Mouse (Mus musculus): ENCODE measurements around the gene Ttc21b. TPM values are rescaled to one million over a fixed set of nuclear protein-coding genes. Genes with fewer than 3 reads are reported as not detected.
"Not testable (repeated sequence)": the region's sequence is repeated elsewhere in the genome, so short reads cannot be mapped to it uniquely, and the experiment has no call there.

The Ttc21b gene
- total RNA-seq (2018; cell fraction: chromatin; rRNA removed): 10 to 100 TPM in 14 of 26 experiments, 1 to 10 TPM in 11, under 1 TPM in 1; 0.86 to 22.2 (median 10.7) TPM
- 1 to 10 TPM; 2.0 to 5.4 (median 4.3) TPM for total RNA-seq (2018; cell fraction: cytosol; rRNA removed)
- 10 to 100 TPM in 5 of 26 experiments, 1 to 10 TPM in 21; 1.3 to 16.6 (median 5.7) TPM for total RNA-seq (2018; cell fraction: nucleus; rRNA removed)
- 3.2 to 6.1 TPM (median 4.5 TPM) in 3 replicates for polyA plus RNA-seq (2018)

GRCm38 (mm10) chr2:66256220-66257131 lies at the start of gene Ttc21b:
Gene Ttc21b, minus strand, starts transcription at chr2:66256617.
- Histone ChIP-seq H3K36me3 (ENCODE audit: inconsistent target) (no peaks in the 10 kb centered on the region), H3K4me3 (ENCODE audit: inconsistent target) (peak within 1 kb of the TSS; percentile 65), H3K79me2 (ENCODE audit: inconsistent target) (no peaks in the 10 kb centered on the region), H3K27ac (no peak within 1 kb of the TSS; the same call in 1 of the 2 replicates)
- WGBS (ENCODE audit: missing documents): under 1% methylated on average over 55 of the region's 56 CpGs

- H3K4me3 ChIP-seq (ENCODE audit: inconsistent target): no peak overlapping the region
- no peak overlapping the region for H3K27ac ChIP-seq
- no peaks in the 10 kb centered on the region for H3K79me2 ChIP-seq (ENCODE audit: inconsistent target)
- H3K36me3 ChIP-seq (ENCODE audit: inconsistent target): no peaks in the 10 kb centered on the region
- 79% methylated on average over 3 of the region's 3 CpGs for WGBS (ENCODE audit: missing documents)
Measured at GRCm38 (mm10) chr2:66272551-66272950, 16.1 kb upstream of the Ttc21b start.

- Histone ChIP-seq H3K79me2 (ENCODE audit: inconsistent target) (no peaks in the 10 kb centered on the region), H3K36me3 (ENCODE audit: inconsistent target) (peaks cover 10% of the 10 kb centered on the region; the same call in 1 of the 2 replicates), H3K27ac (no peak overlapping the region), H3K4me3 (ENCODE audit: inconsistent target) (no peak overlapping the region)
- WGBS (ENCODE audit: missing documents): 100% methylated on average over 1 of the region's 1 CpGs
Measured at GRCm38 (mm10) chr2:66244013-66244412, 12.4 kb downstream of the Ttc21b start.

- Histone ChIP-seq H3K4me3 (ENCODE audit: inconsistent target) (no peak overlapping the region), H3K79me2 (ENCODE audit: inconsistent target) (no peaks in the 10 kb centered on the region), H3K27ac (no peak overlapping the region), H3K36me3 (ENCODE audit: inconsistent target) (0 out of 2 replicates have a peak, but pooled peaks cover 7% of the 10 kb centered on the region)
- WGBS (ENCODE audit: missing documents): 100% methylated on average over 1 of the region's 1 CpGs
Measured at GRCm38 (mm10) chr2:66240334-66240733, 16.1 kb downstream of the Ttc21b start.

GRCm38 (mm10) chr2:66238886-66239285 lies 17.5 kb downstream of the Ttc21b start:
- 96% methylated on average over 5 of the region's 5 CpGs for WGBS (ENCODE audit: missing documents)
- H3K4me3 ChIP-seq (ENCODE audit: inconsistent target): no peak overlapping the region
- no peaks in the 10 kb centered on the region for H3K79me2 ChIP-seq (ENCODE audit: inconsistent target)

GRCm38 (mm10) chr2:66220954-66221353 lies 35.5 kb downstream of the Ttc21b start:
- no peak overlapping the region for H3K4me3 ChIP-seq (ENCODE audit: inconsistent target)
- no peaks in the 10 kb centered on the region for H3K79me2 ChIP-seq (ENCODE audit: inconsistent target)
- no peak overlapping the region for H3K27ac ChIP-seq
- H3K36me3 ChIP-seq (ENCODE audit: inconsistent target): no peaks in the 10 kb centered on the region
- 95% methylated on average over 7 of the region's 7 CpGs for WGBS (ENCODE audit: missing documents)

More at GRCm38 (mm10) chr2:66238886-66239285, 17.5 kb downstream of the Ttc21b start:
- no peak overlapping the region for H3K27ac ChIP-seq
- 0 out of 2 replicates have a peak, but pooled peaks cover 7% of the 10 kb centered on the region for H3K36me3 ChIP-seq (ENCODE audit: inconsistent target)

GRCm38 (mm10) chr2:66209875-66210274 lies 46.5 kb downstream of the Ttc21b start:
- Histone ChIP-seq H3K4me3 (ENCODE audit: inconsistent target) (no peak overlapping the region), H3K79me2 (ENCODE audit: inconsistent target) (no peaks in the 10 kb centered on the region), H3K27ac (no peak overlapping the region), H3K36me3 (ENCODE audit: inconsistent target) (no peaks in the 10 kb centered on the region)
- 40% methylated on average over 7 of the region's 10 CpGs for WGBS (ENCODE audit: missing documents)

GRCm38 (mm10) chr2:66209353-66209752 lies 47.1 kb downstream of the Ttc21b start:
- WGBS (ENCODE audit: missing documents): 93% methylated on average over 13 of the region's 13 CpGs
- Histone ChIP-seq H3K36me3 (ENCODE audit: inconsistent target) (no peaks in the 10 kb centered on the region), H3K27ac (no peak overlapping the region), H3K79me2 (ENCODE audit: inconsistent target) (no peaks in the 10 kb centered on the region), H3K4me3 (ENCODE audit: inconsistent target) (no peak overlapping the region)

GRCm38 (mm10) chr2:66206796-66207195 lies 49.6 kb downstream of the Ttc21b start:
- H3K27ac ChIP-seq: no peak overlapping the region
- no peak overlapping the region for H3K4me3 ChIP-seq (ENCODE audit: inconsistent target)
- H3K79me2 ChIP-seq (ENCODE audit: inconsistent target): no peaks in the 10 kb centered on the region
- no peaks in the 10 kb centered on the region for H3K36me3 ChIP-seq (ENCODE audit: inconsistent target)
- 89% methylated on average over 2 of the region's 2 CpGs for WGBS (ENCODE audit: missing documents)

GRCm38 (mm10) chr2:66204218-66204617 lies 52.2 kb downstream of the Ttc21b start:
- no peak overlapping the region for H3K27ac ChIP-seq
- H3K4me3 ChIP-seq (ENCODE audit: inconsistent target): no peak overlapping the region
- 97% methylated on average over 2 of the region's 2 CpGs for WGBS (ENCODE audit: missing documents)
- H3K36me3 ChIP-seq (ENCODE audit: inconsistent target): no peaks in the 10 kb centered on the region
- H3K79me2 ChIP-seq (ENCODE audit: inconsistent target): no peaks in the 10 kb centered on the region

GRCm38 (mm10) chr2:66200195-66200594 lies 56.2 kb downstream of the Ttc21b start:
- WGBS (ENCODE audit: missing documents): 8% methylated on average over 3 of the region's 3 CpGs
- no peaks in the 10 kb centered on the region for H3K36me3 ChIP-seq (ENCODE audit: inconsistent target)
- no peak overlapping the region for H3K4me3 ChIP-seq (ENCODE audit: inconsistent target)
- no peak overlapping the region for H3K27ac ChIP-seq
- no peaks in the 10 kb centered on the region for H3K79me2 ChIP-seq (ENCODE audit: inconsistent target)

- Histone ChIP-seq H3K79me2 (ENCODE audit: inconsistent target) (no peaks in the 10 kb centered on the region), H3K4me3 (ENCODE audit: inconsistent target) (no peak overlapping the region), H3K36me3 (ENCODE audit: inconsistent target) (no peaks in the 10 kb centered on the region), H3K27ac (no peak overlapping the region)
- WGBS (ENCODE audit: missing documents): 48% methylated on average over 13 of the region's 13 CpGs
Measured at GRCm38 (mm10) chr2:66191691-66192100, 64.7 kb downstream of the Ttc21b start.

GRCm38 (mm10) chr2:66190157-66190556 lies 66.3 kb downstream of the Ttc21b start:
- H3K79me2 ChIP-seq (ENCODE audit: inconsistent target): no peaks in the 10 kb centered on the region
- no peak overlapping the region for H3K27ac ChIP-seq
- H3K36me3 ChIP-seq (ENCODE audit: inconsistent target): no peaks in the 10 kb centered on the region
- WGBS (ENCODE audit: missing documents): 96% methylated on average over 5 of the region's 5 CpGs
- H3K4me3 ChIP-seq (ENCODE audit: inconsistent target): no peak overlapping the region

GRCm38 (mm10) chr2:66189197-66189596 lies 67.2 kb downstream of the Ttc21b start:
- H3K79me2 ChIP-seq (ENCODE audit: inconsistent target); H3K36me3 ChIP-seq (ENCODE audit: inconsistent target); H3K4me3 ChIP-seq (ENCODE audit: inconsistent target); H3K27ac ChIP-seq: not testable (repeated sequence)
- WGBS (ENCODE audit: missing documents): 97% methylated on average over 10 of the region's 12 CpGs

- H3K36me3 ChIP-seq (ENCODE audit: inconsistent target): no peaks in the 10 kb centered on the region
- 89% methylated on average over 6 of the region's 6 CpGs for WGBS (ENCODE audit: missing documents)
- H3K27ac ChIP-seq: no peak overlapping the region
- H3K4me3 ChIP-seq (ENCODE audit: inconsistent target): no peak overlapping the region
- no peaks in the 10 kb centered on the region for H3K79me2 ChIP-seq (ENCODE audit: inconsistent target)
Measured at GRCm38 (mm10) chr2:66187520-66187919, 68.9 kb downstream of the Ttc21b start.
